Mouse (Mus musculus) ES-E14 (cell line): ENCODE results near the gene Slc38a5.

Experiments
- CHD2 ChIP-seq: IDR thresholded peaks from 2 replicates; pipeline ENCODE4 v1.6.1; 2014; ENCODE audit warnings: mild to moderate bottlenecking, low read depth, low read length, inconsistent platforms
- MAFK ChIP-seq: IDR thresholded peaks from 2 replicates; pipeline ENCODE4 v1.6.1; 2014; ENCODE audit warnings: mild to moderate bottlenecking, low read depth, low read length, inconsistent platforms; ENCODE audit not compliant: insufficient read depth
- ZC3H11A ChIP-seq: IDR thresholded peaks from 2 replicates; pipeline ENCODE4 v1.6.1; 2012; ENCODE audit warnings: low read depth, mild to moderate bottlenecking, inconsistent platforms, low read length, borderline replicate concordance

GRCm38 (mm10) chrX:8252334-8253285, 18.3 kb upstream of the Slc38a5 start, which contains the start of gene Ftsj1:
- no peak for TF ChIP-seq MAFK
- TF ChIP-seq ZC3H11A = no peak
- no peak for TF ChIP-seq CHD2
